Mouse (Mus musculus) testis, adult 2 months (tissue): ENCODE data around the gene Samm50.

ENCODE experiments used
- CTCF ChIP-seq: fragments of 200-500 bp; IDR thresholded peaks from 2 replicates; pipeline ENCODE4 v1.5.1; 2012; ENCODE audit warnings: low read depth, mild to moderate bottlenecking, inconsistent platforms, low read length, moderate library complexity; ENCODE audit not compliant: control insufficient read depth, insufficient read depth, insufficient replicate concordance
- POLR2A ChIP-seq: fragments of 200-500 bp; IDR thresholded peaks from 2 replicates; pipeline ENCODE4 v1.6.1; 2012; ENCODE audit warnings: low read depth, mild to moderate bottlenecking, inconsistent platforms, low read length, moderate library complexity; ENCODE audit not compliant: control insufficient read depth

GRCm38 (mm10) chr15:84213162-84213739 is 21.2 kb downstream of the Samm50 start:
- no peak for TF ChIP-seq CTCF
- no peak for TF ChIP-seq POLR2A
